Mouse (Mus musculus) lung, postnatal 14 days (tissue): ENCODE data around the gene Smim6.
A peak's percentile ranks its signal among the peaks of the same experiment; 100 is the strongest.

Source experiments
- DNase-seq: peaks from one replicate; pipeline ENCODE4 v3.0.0; 2021

Gene Smim6

DNA sequence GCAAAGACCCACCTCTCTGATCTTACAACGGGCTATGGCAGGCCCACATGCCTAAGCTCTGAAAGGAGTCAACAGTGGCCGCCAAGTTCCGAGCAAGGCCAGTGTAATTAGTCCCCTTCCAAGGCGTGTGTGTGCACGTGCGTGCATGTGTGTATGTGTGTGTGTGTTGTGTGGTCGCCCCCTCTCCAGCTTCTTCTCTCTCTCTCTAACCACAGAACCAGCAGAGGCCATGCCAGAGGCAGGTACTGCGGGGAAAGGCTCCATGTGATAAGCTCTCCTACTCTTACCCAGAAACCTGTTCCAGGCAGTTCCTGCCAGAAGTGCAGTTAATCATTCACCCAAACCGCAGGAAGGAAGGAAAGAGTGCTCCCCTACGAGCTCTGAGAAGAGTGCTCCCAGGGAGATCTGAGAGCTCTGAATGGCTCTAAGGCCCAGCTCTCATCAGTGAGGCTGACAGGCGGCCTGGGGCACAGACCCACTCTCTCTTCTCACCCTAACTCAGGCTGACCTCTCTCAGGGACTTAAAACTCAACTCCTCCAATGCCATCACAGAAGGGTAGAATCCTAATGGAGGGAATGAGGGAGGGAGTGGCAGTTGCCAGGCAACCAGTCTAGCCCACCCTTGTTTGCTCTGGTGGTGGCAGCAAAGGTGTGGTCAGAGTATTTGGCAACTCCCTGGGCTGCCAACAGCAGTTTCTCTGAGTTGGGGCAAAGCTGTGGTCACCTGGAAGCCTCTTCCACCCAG lies at the start of gene Smim6:
TSS of gene Smim6 (plus strand) at position 386 of the 745 bp plus-strand sequence.
- no peak for DNase-seq

DNA sequence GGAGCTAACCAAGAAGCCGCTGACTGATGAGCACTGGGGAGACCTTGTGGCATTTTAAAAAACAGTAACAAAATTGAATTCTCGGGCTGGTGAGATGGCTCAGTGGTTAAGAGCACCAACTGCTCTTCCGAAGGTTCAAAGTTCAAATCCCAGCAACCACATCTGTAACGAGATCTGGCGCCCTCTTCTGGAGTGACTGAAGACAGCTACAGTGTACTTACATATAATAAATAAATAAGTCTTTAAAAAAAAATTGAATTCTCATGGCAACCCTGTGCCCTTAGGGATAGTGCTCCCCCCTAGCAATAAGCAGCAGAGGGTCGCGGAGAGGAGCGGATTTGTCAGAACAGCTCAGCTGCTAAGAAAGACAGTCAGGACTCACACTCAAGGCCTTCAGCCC lies 47.9 kb upstream of the Smim6 start:
- no peak for DNase-seq

- peak; percentile 11 for DNase-seq
These were observed 42.4 kb upstream of the Smim6 start for GRCm38 (mm10) chr11:115869393-115869792.

DNA sequence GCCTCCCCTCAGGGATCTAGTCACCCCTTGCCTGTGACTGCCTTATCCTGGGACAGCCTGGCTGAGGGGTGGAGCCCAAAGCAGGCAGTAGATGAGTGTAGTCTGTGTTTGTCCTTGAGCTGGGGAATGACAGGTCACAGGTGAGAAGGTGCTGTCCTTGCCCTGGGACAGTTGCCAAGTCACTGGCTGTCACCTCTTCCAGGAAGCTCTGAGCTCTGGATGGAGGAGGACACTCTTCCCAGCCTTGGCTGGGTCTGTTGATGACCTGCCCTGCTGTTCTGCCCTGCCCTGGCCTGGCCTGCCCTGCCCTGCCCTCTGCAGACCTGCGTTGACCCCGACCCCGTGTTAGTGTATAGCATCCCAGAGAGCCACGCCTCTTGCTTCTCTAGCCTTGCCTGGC lies 39.4 kb upstream of the Smim6 start:
- no peak for DNase-seq

DNA sequence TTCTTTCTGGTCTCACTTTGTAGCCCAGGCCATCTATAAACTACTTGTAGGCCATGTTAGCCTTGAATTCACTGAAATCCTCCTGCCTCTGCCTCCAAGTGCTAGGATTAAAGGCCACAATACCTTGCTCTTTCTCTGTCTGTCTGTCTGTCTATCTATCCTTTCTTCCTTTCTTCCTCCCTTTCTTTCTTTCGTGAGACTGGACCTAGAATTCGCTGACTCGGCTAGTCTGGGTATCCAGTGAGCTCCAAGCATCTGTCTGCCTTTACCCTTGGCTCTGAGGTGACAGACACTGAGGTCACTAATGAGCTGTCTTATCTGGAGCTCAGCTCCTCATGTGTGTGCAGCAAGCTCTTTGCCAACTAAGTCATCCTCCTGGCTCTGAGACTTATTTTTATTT lies 35.9 kb upstream of the Smim6 start:
- DNase-seq, result no peak

GRCm38 (mm10) chr11:115876438-115876837 lies 35.4 kb upstream of the Smim6 start:
- DNase-seq, result no peak

GRCm38 (mm10) chr11:115877174-115877755 lies 34.6 kb upstream of the Smim6 start:
- no peak for DNase-seq

- no peak for DNase-seq
These were observed 33.7 kb upstream of the Smim6 start for GRCm38 (mm10) chr11:115878071-115878470.

DNA sequence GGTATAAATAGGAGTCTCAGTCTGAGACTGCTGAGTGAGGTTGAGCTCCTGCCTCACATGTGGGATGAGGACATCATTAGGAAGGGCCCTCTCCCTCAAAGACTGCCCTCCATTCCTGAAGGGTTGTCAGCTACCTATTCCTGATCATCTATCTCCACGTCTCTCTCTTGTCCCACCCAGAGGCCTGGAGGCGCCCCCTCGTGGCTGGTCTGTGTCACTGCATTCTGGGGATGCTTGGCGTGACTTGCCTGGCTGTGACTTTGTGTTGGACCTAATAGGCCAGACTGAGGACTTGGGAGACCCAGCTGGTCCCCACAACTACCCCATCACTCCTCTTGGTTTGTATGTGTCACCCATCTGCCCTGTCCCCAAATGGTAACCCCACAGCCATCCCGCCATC lies 30.8 kb upstream of the Smim6 start:
- peak; percentile 44 for DNase-seq

GRCm38 (mm10) chr11:115883251-115883650 lies 28.6 kb upstream of the Smim6 start:
- no peak for DNase-seq

DNA sequence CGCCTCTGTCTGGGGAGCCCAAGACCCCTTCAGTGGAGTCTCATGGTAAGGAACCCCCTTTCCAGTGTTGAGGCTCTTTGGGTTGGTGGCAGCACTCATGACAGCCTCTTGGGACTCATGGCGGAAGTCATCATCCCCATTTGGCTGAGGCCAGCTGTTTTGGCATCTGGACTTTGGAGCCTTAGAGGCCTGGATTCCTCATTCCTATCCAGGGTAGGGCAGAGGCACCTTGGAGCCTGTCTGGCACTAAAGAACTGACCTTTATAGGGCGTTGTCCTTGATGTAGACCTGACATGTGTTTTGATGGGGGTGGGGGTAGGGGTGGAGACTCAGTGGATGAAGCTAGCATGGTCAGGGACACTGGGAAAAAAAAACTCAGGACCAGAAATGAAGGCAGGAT lies 27.5 kb upstream of the Smim6 start:
- no peak for DNase-seq

DNA sequence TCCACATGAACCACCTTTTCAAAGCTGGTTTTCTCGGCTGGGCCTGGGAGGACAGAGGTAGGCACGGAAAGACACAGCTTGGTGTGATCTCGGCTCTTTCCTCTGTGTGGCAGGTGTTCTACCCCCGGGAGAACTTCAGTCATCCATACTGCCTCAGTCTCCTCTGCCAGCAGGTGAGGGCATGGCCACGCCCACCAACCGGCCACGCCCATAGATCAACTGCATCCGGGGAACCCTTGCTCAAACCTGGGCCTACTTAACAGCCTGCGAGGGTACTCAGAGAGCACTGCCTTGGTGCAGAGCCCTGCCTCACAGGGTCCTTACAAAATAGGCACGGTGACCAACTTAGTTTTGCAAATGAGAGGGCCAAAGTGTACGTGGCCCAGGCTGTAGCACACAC lies 26.5 kb upstream of the Smim6 start:
- DNase-seq, result no peak

- no peak for DNase-seq
These were observed 25.4 kb upstream of the Smim6 start for GRCm38 (mm10) chr11:115886446-115886845.

- DNase-seq, result no peak
These were observed 23.8 kb upstream of the Smim6 start for GRCm38 (mm10) chr11:115888020-115888419.

GRCm38 (mm10) chr11:115889159-115889558 lies 22.7 kb upstream of the Smim6 start:
- DNase-seq, result no peak

- no peak for DNase-seq
These were observed 19.6 kb upstream of the Smim6 start for GRCm38 (mm10) chr11:115892213-115892612.

- DNase-seq, result no peak
These were observed 18.7 kb upstream of the Smim6 start for GRCm38 (mm10) chr11:115893071-115893470.

GRCm38 (mm10) chr11:115894755-115895520 lies 16.9 kb upstream of the Smim6 start:
- no peak for DNase-seq

GRCm38 (mm10) chr11:115898446-115898845 lies 13.4 kb upstream of the Smim6 start:
- DNase-seq, result no peak

GRCm38 (mm10) chr11:115898886-115899285 lies 12.9 kb upstream of the Smim6 start:
- DNase-seq, result peak; percentile 56

- peak; percentile 50 for DNase-seq
These were observed 12.1 kb upstream of the Smim6 start, which contains the start of gene Smim5 for GRCm38 (mm10) chr11:115899486-115900266. Gene Smim5 (plus strand): TSS chr11:115899966.

GRCm38 (mm10) chr11:115900561-115901337 lies 11.1 kb upstream of the Smim6 start:
- DNase-seq, result no peak
